ENCODE assay signal across 8 mouse cellular contexts in the genomic region with DNA sequence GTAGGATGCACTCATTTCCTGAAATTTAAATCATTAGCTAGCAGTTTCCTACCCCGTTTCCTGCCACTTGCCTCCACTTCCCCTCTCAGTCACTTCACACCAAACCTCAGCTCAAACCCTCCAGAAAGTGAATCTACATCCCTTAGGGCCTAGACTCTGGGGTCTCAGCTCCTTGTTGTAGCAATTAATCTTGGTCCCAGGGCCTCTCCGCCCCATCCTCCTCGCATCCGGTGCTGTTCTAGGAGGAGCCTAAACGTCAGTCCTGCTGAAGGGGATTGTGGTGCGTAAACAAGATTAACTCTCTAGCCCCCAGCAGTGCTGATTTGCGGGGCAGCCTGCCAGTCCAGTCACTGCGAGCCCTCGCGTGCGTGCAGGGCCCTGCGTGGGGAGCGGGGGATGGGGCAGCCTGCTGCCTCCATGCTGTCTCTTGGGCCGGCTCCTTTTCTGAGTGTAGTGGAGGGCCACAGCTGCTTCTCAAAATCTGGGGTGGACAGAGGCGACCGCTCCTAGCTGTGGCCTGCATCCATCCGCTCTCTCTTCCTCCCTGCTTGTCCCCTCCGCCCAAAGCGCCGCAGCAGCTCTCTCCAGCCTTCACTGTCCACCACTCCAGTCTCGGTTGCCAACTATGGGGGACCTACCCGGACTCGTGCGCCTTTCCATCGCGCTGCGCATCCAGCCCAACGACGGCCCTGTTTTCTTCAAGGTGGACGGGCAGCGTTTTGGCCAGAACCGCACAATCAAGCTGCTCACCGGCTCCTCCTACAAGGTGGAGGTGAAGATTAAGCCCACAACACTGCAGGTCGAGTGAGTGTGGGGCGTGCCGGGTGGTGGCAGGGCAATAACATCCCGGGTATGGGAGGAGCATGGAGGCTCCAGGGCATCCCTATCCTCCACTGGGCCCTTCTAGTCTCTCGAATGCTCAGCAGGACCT. TPM values are rescaled to one million over a fixed set of nuclear protein-coding genes. Genes with fewer than 3 reads are reported as not detected.
DNase-seq lines count a peak whose midpoint lies in the region; ATAC-seq and TF ChIP-seq lines count a peak whose summit lies in the region.

Cnrip1 (plus strand) TSS at position 42 of the 931 bp plus-strand sequence.
Plek (minus strand) TSS at position 837 of the 931 bp plus-strand sequence.

- H3K36me3 ChIP-seq in hindbrain, postnatal 0 days (ENCODE audit: insufficient read depth, low read length) = no peaks in the 10 kb centered on the region

- under 1% methylated on average over 37 of the region's 38 CpGs for WGBS in hindbrain, postnatal 0 days

- peak within 1 kb of the TSS; percentile 59 for H3K4me3 ChIP-seq in hindbrain, postnatal 0 days (ENCODE audit: low read length)

- peak within 1 kb of the TSS; percentile 71 for H3K4me2 ChIP-seq in hindbrain, postnatal 0 days (ENCODE audit: low read depth, low read length)

- H3K9ac ChIP-seq in hindbrain, postnatal 0 days (replicated peaks; ENCODE audit: low read length) = peak within 1 kb of the TSS; percentile 91

- peaks cover 5% of the 10 kb centered on the region; the same call in 1 of the 2 replicates for H3K4me1 ChIP-seq in hindbrain, postnatal 0 days (ENCODE audit: insufficient read depth, low read length)

- no peak for TF ChIP-seq CTCF in hindbrain, postnatal 0 days (IDR thresholded peaks at IDR 0.05; ENCODE audit: low read depth)

- no peaks in the 10 kb centered on the region for H3K9me3 ChIP-seq in hindbrain, postnatal 0 days (ENCODE audit: low read length)

- peak; percentile 61 for ATAC-seq in activated CD4-positive, CD25-positive, alpha-beta regulatory T cell, adult 4 months
- ATAC-seq in common myeloid progenitor, adult 5-6 weeks (replicated peaks; ENCODE audit: low read depth, poor library complexity, severe bottlenecking) = peak; percentile 86
- peak; percentile 98 for ATAC-seq in hindbrain, postnatal 0 days

- no peaks in the 10 kb centered on the region for H3K27me3 ChIP-seq in hindbrain, postnatal 0 days (ENCODE audit: insufficient read depth, low read length)

- peak; percentile 79 for DNase-seq in gastrocnemius, postnatal 10 days
- DNase-seq in hindbrain, postnatal 0 days (ENCODE audit: low spot score) = peak; percentile 95
- DNase-seq in left cerebral cortex, adult 18-20 months (ENCODE audit: low spot score in 2 of 2) = peak; percentile 81 to 90
- peak; percentile 39 for DNase-seq in lung, postnatal 25 days (ENCODE audit: low spot score)
- peak; percentile 53 for DNase-seq in ovary, postnatal 36 days (ENCODE audit: low spot score)
- peak; percentile 16 for DNase-seq in thymus, postnatal 25 days

- H3K27ac ChIP-seq in hindbrain, postnatal 0 days = peak within 1 kb of the TSS; percentile 89

RNA-seq across cellular contexts. Expression of gene Cnrip1, which starts in this region (rescaled TPM):
- 1 to 10 TPM; 4.5 to 6.6 TPM for polyA plus RNA-seq in activated CD4-positive, CD25-positive, alpha-beta regulatory T cell, adult 4 months (2017; shearing (Covaris generic))
- total RNA-seq in common myeloid progenitor, adult 5-6 weeks (2017) = 3.8 and 5.7 TPM in 2 replicates
- total RNA-seq in gastrocnemius, postnatal 10 days (2021) = 10 to 100 TPM in 1 of 2 experiments, 1 to 10 TPM in 1; 8.9 to 12.5 TPM
- total RNA-seq in hindbrain, postnatal 0 days (2014; rRNA removed) = 97.9 and 116 TPM in 2 replicates
- polyA plus RNA-seq in hindbrain, postnatal 0 days (2015; fragmentation: Nextera tagmentation; extraction: Ambion mirVana) = 195 and 197 TPM in 2 replicates
- 10 to 100 TPM; 94.7 to 97.1 TPM for total RNA-seq in left cerebral cortex, adult 18-20 months (2021)

RNA-seq across cellular contexts. Expression of gene Plek, which starts in this region (rescaled TPM):
- polyA plus RNA-seq in activated CD4-positive, CD25-positive, alpha-beta regulatory T cell, adult 4 months (2017; shearing (Covaris generic)) = 1 to 10 TPM; 4.1 to 10.0 TPM
- 144 and 147 TPM in 2 replicates for total RNA-seq in common myeloid progenitor, adult 5-6 weeks (2017)
- 1 to 10 TPM; 1.9 to 3.2 TPM for total RNA-seq in gastrocnemius, postnatal 10 days (2021)
- 3.3 and 3.7 TPM in 2 replicates for total RNA-seq in hindbrain, postnatal 0 days (2014; rRNA removed)
- 4.0 and 4.1 TPM in 2 replicates for polyA plus RNA-seq in hindbrain, postnatal 0 days (2015; fragmentation: Nextera tagmentation; extraction: Ambion mirVana)
- total RNA-seq in left cerebral cortex, adult 18-20 months (2021) = 1 to 10 TPM; 7.5 TPM

Comparison
In these comparisons a context has a peak if more than half of its experiments do, and no peak if none do; other contexts are left out.
1. Peak in every context shown above with its lines: DNase-seq, ATAC-seq, H3K4me3 ChIP-seq and H3K27ac ChIP-seq.
2. RNA of gene Plek (total RNA-seq): 144 to 147 TPM in common myeloid progenitor, adult 5-6 weeks; 7.5 TPM in left cerebral cortex, adult 18-20 months, 3.3 to 3.7 TPM in hindbrain, postnatal 0 days and 1.9 to 3.2 TPM in gastrocnemius, postnatal 10 days; every median in the first group is over 10 times any median in the second.
3. RNA of gene Cnrip1 (polyA plus RNA-seq): 195 to 197 TPM in hindbrain, postnatal 0 days; 4.5 to 6.6 TPM in activated CD4-positive, CD25-positive, alpha-beta regulatory T cell, adult 4 months; every median in the first group is over 10 times any median in the second.
4. DNase-seq: peak in every context shown above with its lines; median percentile 95 in hindbrain, postnatal 0 days; 86 in left cerebral cortex, adult 18-20 months; 79 in gastrocnemius, postnatal 10 days; 53 in ovary, postnatal 36 days; 39 in lung, postnatal 25 days; 16 in thymus, postnatal 25 days.